Mouse (Mus musculus) embryonic facial prominence, embryonic 13.5 days (tissue): ENCODE data around the gene Atpaf1. TPM values are rescaled to one million over a fixed set of nuclear protein-coding genes. Genes with fewer than 3 reads are reported as not detected.
A peak's percentile ranks its signal among the peaks of the same experiment; 100 is the strongest.

Source experiments
- ATAC-seq: fragments of 200-750 bp; cut with Nextera tagmentation; 2 replicates; pipeline ENCODE4 v1.8.0; 2017; ENCODE audit warnings: low read depth; ENCODE audit not compliant: insufficient number of reproducible peaks, insufficient read depth, low FRiP score, low TSS enrichment
- H3K27ac ChIP-seq: fragments of 300-500 bp; sonication (generic); 2 replicates; pipeline ENCODE4 v1.5.1; 2015; ENCODE audit warnings: moderate library complexity, mild to moderate bottlenecking, inconsistent platforms
- H3K27me3 ChIP-seq: fragments of 300-500 bp; sonication (generic); 2 replicates; pipeline ENCODE4 v1.6.1; 2015; ENCODE audit warnings: mild to moderate bottlenecking, inconsistent platforms
- H3K36me3 ChIP-seq: fragments of 300-500 bp; sonication (generic); 2 replicates; pipeline ENCODE4 v1.6.1; 2015; ENCODE audit warnings: mild to moderate bottlenecking, inconsistent platforms
- H3K4me1 ChIP-seq: fragments of 300-500 bp; sonication (generic); 2 replicates; pipeline ENCODE4 v1.6.1; 2015; ENCODE audit warnings: inconsistent platforms
- H3K4me2 ChIP-seq: fragments of 300-500 bp; sonication (generic); 2 replicates; pipeline ENCODE4 v1.6.1; 2015; ENCODE audit warnings: moderate library complexity, mild to moderate bottlenecking, inconsistent platforms
- H3K4me3 ChIP-seq: fragments of 300-500 bp; sonication (generic); 2 replicates; pipeline ENCODE4 v1.5.1; 2015; ENCODE audit warnings: mild to moderate bottlenecking, inconsistent platforms
- H3K9ac ChIP-seq: fragments of 300-500 bp; sonication (generic); 2 replicates; pipeline ENCODE4 v1.6.1; 2015; ENCODE audit warnings: mild to moderate bottlenecking, inconsistent platforms
- H3K9me3 ChIP-seq: fragments of 300-500 bp; sonication (generic); 2 replicates; pipeline ENCODE4 v1.6.1; 2016; ENCODE audit warnings: inconsistent platforms
- WGBS: fragments of 180-500 bp; shearing (Covaris S2); methylation state at CpG from one replicate; pipeline ENCODE4 v1.1.7; 2015; ENCODE audit warnings: mixed read lengths; 5-methylcytosine and 5-hydroxymethylcytosine counted together
- polyA plus RNA-seq: library from polyadenylated mRNA; unstranded; fragments of >200 nt; fragmentation: Nextera tagmentation; extraction: Ambion mirVana; gene quantifications from 2 replicates; pipeline ENCODE4 v1.2.1, GENCODE M21; 2015

The Atpaf1 gene
- polyA plus RNA-seq, 1 experiment from 2014 or later, result 60.5 TPM

DNA sequence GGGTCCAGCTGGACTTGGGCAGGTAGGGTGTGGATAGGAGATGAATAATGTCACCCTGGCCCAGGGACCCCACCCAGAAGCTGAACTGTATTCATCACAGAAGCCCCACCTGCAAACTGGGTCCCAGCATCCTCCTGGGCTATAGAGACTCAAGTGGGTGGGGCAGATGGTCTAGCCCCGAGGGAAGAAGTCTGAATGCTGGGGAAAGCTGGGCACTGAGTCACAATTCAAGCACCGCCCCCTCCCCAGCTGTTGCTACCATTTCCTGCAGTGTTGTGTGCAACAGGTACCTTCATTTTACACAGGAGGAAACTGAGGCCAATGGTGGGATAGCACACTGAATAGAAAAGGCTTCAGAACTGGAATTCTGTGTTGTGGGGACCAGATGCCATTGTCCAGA, 47.4 kb downstream of the Atpaf1 start:
- Histone ChIP-seq H3K9me3 (no peaks in the 10 kb centered on the region), H3K4me3 (no peak overlapping the region), H3K27me3 (peaks cover 8% of the 10 kb centered on the region; the same call in 1 of the 2 replicates), H3K27ac (no peak overlapping the region), H3K36me3 (peaks cover 34% of the 10 kb centered on the region), H3K4me1 (peaks cover 9% of the 10 kb centered on the region), H3K4me2 (no peak overlapping the region), H3K9ac (no peak overlapping the region)
- ATAC-seq, result no peak
- WGBS, result 59% methylated on average over 2 of the region's 2 CpGs

DNA sequence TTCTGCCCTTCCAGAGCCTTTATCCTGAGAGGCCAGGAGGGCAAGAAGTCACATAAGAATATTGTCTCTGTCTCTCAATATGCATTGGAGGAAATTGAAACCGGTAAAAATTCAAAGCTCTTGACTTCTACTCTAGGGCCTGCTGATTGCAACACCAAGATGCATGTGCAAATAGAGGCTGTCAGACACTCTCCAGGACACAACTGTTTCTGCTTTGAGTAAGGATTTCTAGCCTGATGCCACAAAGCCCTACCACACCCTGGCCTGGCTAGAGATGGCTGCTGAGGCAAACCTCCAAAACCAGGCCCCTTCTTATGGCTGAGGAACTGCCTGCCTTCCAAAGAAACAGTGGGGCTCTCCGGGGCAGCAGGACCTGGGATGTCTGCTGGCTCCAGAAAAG, 51.0 kb downstream of the Atpaf1 start:
- 81% methylated on average over 2 of the region's 2 CpGs for WGBS
- Histone ChIP-seq H3K36me3 (peaks cover 34% of the 10 kb centered on the region), H3K9ac (no peak overlapping the region), H3K4me1 (peaks cover 8% of the 10 kb centered on the region), H3K9me3 (no peaks in the 10 kb centered on the region), H3K4me3 (no peak overlapping the region), H3K4me2 (no peak overlapping the region), H3K27ac (no peak overlapping the region), H3K27me3 (0 out of 2 replicates have a peak, but pooled peaks cover 3% of the 10 kb centered on the region)
- ATAC-seq, result no peak

DNA sequence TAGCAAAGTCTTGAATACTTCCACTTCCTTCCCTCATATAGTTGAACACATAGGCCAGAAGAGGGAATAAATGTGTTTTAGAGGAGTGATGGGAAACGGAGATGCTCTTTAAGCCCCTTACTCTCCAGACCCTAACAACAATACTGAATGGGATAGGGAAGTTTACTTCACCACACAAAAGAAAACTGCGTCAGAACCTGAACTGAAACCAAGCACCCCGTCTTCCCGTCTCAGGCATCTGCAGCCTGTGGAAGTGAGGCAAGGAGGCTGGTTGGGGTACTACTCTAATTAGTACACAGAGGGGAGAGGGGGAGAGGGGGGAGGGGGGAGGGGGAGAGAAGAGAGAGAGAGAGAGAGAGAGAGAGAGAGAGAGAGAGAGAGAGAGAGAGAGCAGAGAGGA, 53.6 kb downstream of the Atpaf1 start:
- 75% methylated on average over 4 of the region's 4 CpGs for WGBS
- peaks cover 8% of the 10 kb centered on the region for H3K4me1 ChIP-seq
- no peak overlapping the region for H3K9ac ChIP-seq
- no peak overlapping the region for H3K27ac ChIP-seq
- peak overlapping the region; percentile 72 for H3K4me2 ChIP-seq
- ATAC-seq, result no peak
- peaks cover 16% of the 10 kb centered on the region for H3K36me3 ChIP-seq
- H3K27me3 ChIP-seq, result 0 out of 2 replicates have a peak, but pooled peaks cover 3% of the 10 kb centered on the region
- peak overlapping the region; percentile 71 for H3K4me3 ChIP-seq
- H3K9me3 ChIP-seq, result no peaks in the 10 kb centered on the region

GRCm38 (mm10) chr4:115838696-115839641, 54.4 kb downstream of the Atpaf1 start, which contains the start of gene Mknk1:
Gene Mknk1, plus strand, starts transcription at chr4:115839198.
- 0 out of 2 replicates have a peak, but pooled peaks cover 3% of the 10 kb centered on the region for H3K27me3 ChIP-seq
- WGBS, result 3% methylated on average over 51 of the region's 51 CpGs
- peaks cover 15% of the 10 kb centered on the region for H3K4me1 ChIP-seq
- H3K4me2 ChIP-seq, result peak within 1 kb of the TSS; percentile 72
- peaks cover 11% of the 10 kb centered on the region for H3K36me3 ChIP-seq
- ATAC-seq, result peak; percentile 89
- peak within 1 kb of the TSS; percentile 44; the same call in 1 of the 2 replicates for H3K27ac ChIP-seq
- H3K9ac ChIP-seq, result peak within 1 kb of the TSS; percentile 80
- peak within 1 kb of the TSS; percentile 71 for H3K4me3 ChIP-seq
- no peaks in the 10 kb centered on the region for H3K9me3 ChIP-seq

- peak overlapping the region; percentile 72 for H3K4me2 ChIP-seq
- 0 out of 2 replicates have a peak, but pooled peaks cover 3% of the 10 kb centered on the region for H3K27me3 ChIP-seq
- H3K9me3 ChIP-seq, result no peaks in the 10 kb centered on the region
- H3K4me1 ChIP-seq, result peaks cover 16% of the 10 kb centered on the region
- 41% methylated on average over 4 of the region's 4 CpGs for WGBS
- no peak overlapping the region for H3K27ac ChIP-seq
- peak overlapping the region; percentile 71 for H3K4me3 ChIP-seq
- H3K36me3 ChIP-seq, result peaks cover 7% of the 10 kb centered on the region
- no peak overlapping the region for H3K9ac ChIP-seq
- no peak for ATAC-seq
Observed at GRCm38 (mm10) chr4:115839956-115840355, 55.3 kb downstream of the Atpaf1 start.

DNA sequence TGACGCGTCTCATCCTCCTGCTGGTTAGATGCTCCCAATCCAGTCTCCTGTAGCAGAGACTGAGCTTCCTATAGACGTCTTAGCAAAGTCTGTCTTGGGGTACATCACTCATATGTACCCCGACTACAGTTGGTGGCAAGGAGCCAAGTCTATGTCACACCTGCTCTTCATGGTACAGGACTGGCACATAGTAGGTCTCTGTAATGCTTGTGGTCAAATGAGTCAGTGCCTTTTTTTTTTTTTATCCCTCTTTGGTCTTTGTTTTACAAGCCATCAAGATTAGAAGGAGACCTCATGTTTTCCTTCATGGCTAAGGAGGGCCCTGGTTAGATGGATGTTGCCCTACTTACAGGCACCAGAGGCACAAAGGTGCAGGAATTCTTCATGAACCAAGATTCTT, 56.2 kb downstream of the Atpaf1 start:
- H3K4me3 ChIP-seq, result no peak overlapping the region
- H3K27me3 ChIP-seq, result 0 out of 2 replicates have a peak, but pooled peaks cover 3% of the 10 kb centered on the region
- H3K36me3 ChIP-seq, result no peaks in the 10 kb centered on the region; the same call in 1 of the 2 replicates
- H3K4me1 ChIP-seq, result peaks cover 16% of the 10 kb centered on the region
- H3K27ac ChIP-seq, result no peak overlapping the region
- H3K9ac ChIP-seq, result no peak overlapping the region
- H3K9me3 ChIP-seq, result no peaks in the 10 kb centered on the region
- 92% methylated on average over 4 of the region's 4 CpGs for WGBS
- no peak for ATAC-seq
- H3K4me2 ChIP-seq, result no peak overlapping the region

GRCm38 (mm10) chr4:115846656-115847055, 62.0 kb downstream of the Atpaf1 start:
- no peak overlapping the region for H3K4me3 ChIP-seq
- 45% methylated on average over 2 of the region's 2 CpGs for WGBS
- H3K4me2 ChIP-seq, result no peak overlapping the region
- no peaks in the 10 kb centered on the region for H3K27me3 ChIP-seq
- no peak for ATAC-seq
- H3K9ac ChIP-seq, result no peak overlapping the region
- peaks cover 32% of the 10 kb centered on the region for H3K36me3 ChIP-seq
- no peak overlapping the region for H3K27ac ChIP-seq
- peaks cover 8% of the 10 kb centered on the region for H3K4me1 ChIP-seq
- no peaks in the 10 kb centered on the region for H3K9me3 ChIP-seq

DNA sequence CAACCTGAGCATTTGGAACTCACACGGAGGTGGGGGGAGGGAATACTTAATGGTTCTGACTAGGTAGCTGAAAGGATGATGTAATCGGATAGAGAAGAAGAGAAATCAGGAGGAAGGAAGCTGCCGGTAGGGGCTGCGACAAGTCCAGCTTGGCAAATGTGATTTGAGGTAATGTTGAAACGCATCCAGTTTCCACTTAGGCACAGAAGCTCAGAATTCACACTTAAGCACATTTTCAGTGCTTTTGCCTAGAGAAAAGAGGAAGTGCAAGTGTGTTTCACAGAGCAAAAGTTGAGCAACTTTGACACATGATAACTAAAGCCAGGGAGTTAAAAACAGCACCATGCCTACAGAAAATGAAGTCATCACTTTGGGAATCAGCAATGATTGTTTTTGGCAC, 62.8 kb downstream of the Atpaf1 start:
- H3K36me3 ChIP-seq, result peaks cover 39% of the 10 kb centered on the region
- no peak overlapping the region for H3K27ac ChIP-seq
- no peak overlapping the region for H3K4me2 ChIP-seq
- H3K9ac ChIP-seq, result no peak overlapping the region
- peaks cover 8% of the 10 kb centered on the region for H3K4me1 ChIP-seq
- 45% methylated on average over 5 of the region's 5 CpGs for WGBS
- ATAC-seq, result no peak
- H3K9me3 ChIP-seq, result no peaks in the 10 kb centered on the region
- H3K4me3 ChIP-seq, result no peak overlapping the region
- no peaks in the 10 kb centered on the region for H3K27me3 ChIP-seq

- no peak overlapping the region for H3K9ac ChIP-seq
- H3K4me1 ChIP-seq, result peaks cover 8% of the 10 kb centered on the region
- H3K4me2 ChIP-seq, result no peak overlapping the region
- no peaks in the 10 kb centered on the region for H3K27me3 ChIP-seq
- no peak for ATAC-seq
- H3K9me3 ChIP-seq, result no peaks in the 10 kb centered on the region
- WGBS, result 90% methylated on average over 1 of the region's 1 CpGs
- H3K4me3 ChIP-seq, result no peak overlapping the region
- H3K36me3 ChIP-seq, result peaks cover 44% of the 10 kb centered on the region
- no peak overlapping the region for H3K27ac ChIP-seq
Observed at GRCm38 (mm10) chr4:115848083-115848482, 63.5 kb downstream of the Atpaf1 start.

GRCm38 (mm10) chr4:115848990-115849677, 64.5 kb downstream of the Atpaf1 start:
- Histone ChIP-seq H3K4me1 (peaks cover 3% of the 10 kb centered on the region), H3K9me3 (no peaks in the 10 kb centered on the region), H3K27ac (no peak overlapping the region), H3K36me3 (peaks cover 44% of the 10 kb centered on the region), H3K27me3 (no peaks in the 10 kb centered on the region), H3K4me2 (no peak overlapping the region), H3K4me3 (no peak overlapping the region), H3K9ac (no peak overlapping the region)
- no peak for ATAC-seq
- 71% methylated on average over 8 of the region's 8 CpGs for WGBS

DNA sequence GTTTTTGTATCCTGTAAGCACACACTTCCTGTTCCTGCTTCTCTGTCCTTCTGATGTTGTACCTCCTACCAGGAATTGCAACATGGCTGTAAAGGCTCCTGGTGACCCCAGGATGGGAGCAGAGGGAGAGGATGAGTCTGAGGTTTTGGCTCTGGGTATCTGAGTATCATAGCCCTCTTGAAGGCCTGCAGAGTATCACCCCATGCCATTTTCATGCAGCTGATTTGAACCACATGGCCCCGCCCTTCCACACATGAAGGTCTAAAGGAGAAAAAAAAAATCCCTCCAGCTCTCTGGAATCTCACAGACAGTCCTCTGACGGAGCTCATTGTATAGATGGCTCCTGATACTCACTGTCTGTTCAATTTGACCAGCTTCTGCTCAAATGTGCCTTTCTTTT, 65.5 kb downstream of the Atpaf1 start:
- ATAC-seq, result no peak
- H3K36me3 ChIP-seq, result peaks cover 44% of the 10 kb centered on the region
- 65% methylated on average over 2 of the region's 2 CpGs for WGBS
- H3K4me3 ChIP-seq, result no peak overlapping the region
- H3K9ac ChIP-seq, result no peak overlapping the region
- H3K27me3 ChIP-seq, result no peaks in the 10 kb centered on the region
- no peak overlapping the region for H3K27ac ChIP-seq
- no peaks in the 10 kb centered on the region for H3K9me3 ChIP-seq
- H3K4me2 ChIP-seq, result no peak overlapping the region
- H3K4me1 ChIP-seq, result peaks cover 13% of the 10 kb centered on the region
